Mouse (Mus musculus): ENCODE data around the gene Idua. TPM values are rescaled to one million over a fixed set of nuclear protein-coding genes. Genes with fewer than 3 reads are reported as not detected.

Gene Idua
- polyA plus RNA-seq, 1 experiment: 35.4 TPM

DNA sequence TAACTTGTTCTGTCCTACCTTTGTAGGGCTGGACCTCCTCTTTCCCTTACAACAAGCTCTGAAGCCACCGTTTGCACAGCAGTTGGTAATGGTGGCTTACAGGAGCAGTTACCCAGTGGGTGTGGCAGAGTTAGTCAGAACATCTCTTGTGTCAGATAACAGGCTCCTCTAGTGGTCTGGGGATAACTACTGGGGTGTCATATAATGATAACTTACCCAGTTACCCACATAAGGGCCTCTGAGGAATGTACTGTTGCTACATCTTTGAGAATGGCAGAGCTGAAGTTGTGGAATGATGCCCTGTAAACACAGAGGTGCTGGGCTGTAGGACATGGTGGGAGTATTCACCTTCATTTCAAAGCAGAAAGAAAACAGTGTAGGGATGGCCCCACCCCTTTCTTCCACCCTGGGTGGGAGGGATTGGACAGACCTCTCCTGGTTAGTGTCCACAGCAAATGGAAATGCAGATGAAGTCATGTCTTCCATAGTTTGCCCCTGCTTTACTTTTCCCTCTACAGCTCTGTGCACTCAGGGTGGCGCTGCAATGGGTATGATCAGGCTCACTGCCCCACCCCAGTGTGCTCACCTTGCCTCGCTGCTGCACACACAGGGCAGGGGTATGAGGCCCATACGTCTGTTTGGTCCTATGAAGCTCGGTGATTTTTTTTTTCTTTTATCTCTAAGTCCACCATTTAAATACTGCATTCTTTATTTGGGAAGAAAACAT is 16.8 kb downstream of the Idua start:
- no peaks in the 10 kb centered on the region for H3K27me3 ChIP-seq (ENCODE audit: control insufficient read depth, insufficient read depth, low read length)
- no peaks in the 10 kb centered on the region for H3K36me3 ChIP-seq (ENCODE audit: control insufficient read depth, insufficient read depth, low read length)
- WGBS: 88% methylated on average over 5 of the region's 5 CpGs
- H3K27ac ChIP-seq (ENCODE audit: control insufficient read depth, insufficient read depth, low read length): no peak overlapping the region
- no peak for DNase-seq
- no peak for TF ChIP-seq CTCF (IDR thresholded peaks at IDR 0.05; ENCODE audit: borderline replicate concordance, control insufficient read depth, extremely low read depth, insufficient read depth, low read length, poor library complexity)
- no peak for TF ChIP-seq POLR2A (IDR thresholded peaks at IDR 0.05; ENCODE audit: control insufficient read depth, extremely low read depth, insufficient read depth, low read length, poor library complexity)
- no peaks in the 10 kb centered on the region for H3K4me1 ChIP-seq (replicated peaks; ENCODE audit: control insufficient read depth, insufficient read depth, low read length)
- no peak overlapping the region for H3K4me3 ChIP-seq (ENCODE audit: control insufficient read depth, insufficient read depth, low read length)

- Histone ChIP-seq H3K4me1 (replicated peaks; ENCODE audit: control insufficient read depth, insufficient read depth, low read length) (no peaks in the 10 kb centered on the region), H3K27me3 (ENCODE audit: control insufficient read depth, insufficient read depth, low read length) (no peaks in the 10 kb centered on the region), H3K27ac (ENCODE audit: control insufficient read depth, insufficient read depth, low read length) (no peak overlapping the region), H3K4me3 (ENCODE audit: control insufficient read depth, insufficient read depth, low read length) (no peak overlapping the region), H3K36me3 (ENCODE audit: control insufficient read depth, insufficient read depth, low read length) (no peaks in the 10 kb centered on the region)
- 79% methylated on average over 25 of the region's 25 CpGs for WGBS
- DNase-seq: no peak
- no peak for TF ChIP-seq CTCF (IDR thresholded peaks at IDR 0.05; ENCODE audit: borderline replicate concordance, control insufficient read depth, extremely low read depth, insufficient read depth, low read length, poor library complexity)
- no peak for TF ChIP-seq POLR2A (IDR thresholded peaks at IDR 0.05; ENCODE audit: control insufficient read depth, extremely low read depth, insufficient read depth, low read length, poor library complexity)
Measured at GRCm38 (mm10) chr5:108677605-108678295, 17.6 kb downstream of the Idua start.

GRCm38 (mm10) chr5:108678296-108678854 is 18.2 kb downstream of the Idua start:
- Histone ChIP-seq H3K27me3 (ENCODE audit: control insufficient read depth, insufficient read depth, low read length) (no peaks in the 10 kb centered on the region), H3K4me1 (replicated peaks; ENCODE audit: control insufficient read depth, insufficient read depth, low read length) (no peaks in the 10 kb centered on the region), H3K27ac (ENCODE audit: control insufficient read depth, insufficient read depth, low read length) (no peak overlapping the region), H3K4me3 (ENCODE audit: control insufficient read depth, insufficient read depth, low read length) (no peak overlapping the region), H3K36me3 (ENCODE audit: control insufficient read depth, insufficient read depth, low read length) (no peaks in the 10 kb centered on the region)
- TF ChIP-seq POLR2A (IDR thresholded peaks at IDR 0.05; ENCODE audit: control insufficient read depth, extremely low read depth, insufficient read depth, low read length, poor library complexity): no peak
- TF ChIP-seq CTCF (IDR thresholded peaks at IDR 0.05; ENCODE audit: borderline replicate concordance, control insufficient read depth, extremely low read depth, insufficient read depth, low read length, poor library complexity): no peak
- WGBS: 98% methylated on average over 6 of the region's 6 CpGs
- no peak for DNase-seq

DNA sequence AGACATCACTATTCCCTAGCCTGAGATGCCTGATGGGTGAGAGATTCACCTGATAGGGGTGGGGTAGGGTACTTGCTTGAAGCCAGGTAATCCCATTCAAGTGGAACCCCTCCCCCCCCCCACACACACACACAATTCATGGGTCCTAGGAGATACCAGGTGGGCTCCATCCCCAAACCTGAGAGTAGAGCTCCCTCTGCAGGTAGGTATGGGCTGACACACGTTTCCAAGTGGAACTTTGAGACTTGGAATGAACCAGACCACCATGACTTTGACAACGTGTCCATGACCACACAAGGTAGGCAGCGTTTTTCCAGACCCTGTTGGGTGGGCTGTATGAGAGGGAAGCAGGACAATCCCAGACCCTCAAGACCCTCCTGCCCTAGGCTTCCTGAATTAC is 19.8 kb downstream of the Idua start:
- no peaks in the 10 kb centered on the region for H3K36me3 ChIP-seq (ENCODE audit: control insufficient read depth, insufficient read depth, low read length)
- WGBS: 81% methylated on average over 3 of the region's 3 CpGs
- no peak for DNase-seq
- no peaks in the 10 kb centered on the region for H3K27me3 ChIP-seq (ENCODE audit: control insufficient read depth, insufficient read depth, low read length)
- H3K4me3 ChIP-seq (ENCODE audit: control insufficient read depth, insufficient read depth, low read length): no peak overlapping the region
- no peaks in the 10 kb centered on the region for H3K4me1 ChIP-seq (replicated peaks; ENCODE audit: control insufficient read depth, insufficient read depth, low read length)
- H3K27ac ChIP-seq (ENCODE audit: control insufficient read depth, insufficient read depth, low read length): no peak overlapping the region
- no peak for TF ChIP-seq POLR2A (IDR thresholded peaks at IDR 0.05; ENCODE audit: control insufficient read depth, extremely low read depth, insufficient read depth, low read length, poor library complexity)
- no peak for TF ChIP-seq CTCF (IDR thresholded peaks at IDR 0.05; ENCODE audit: borderline replicate concordance, control insufficient read depth, extremely low read depth, insufficient read depth, low read length, poor library complexity)

DNA sequence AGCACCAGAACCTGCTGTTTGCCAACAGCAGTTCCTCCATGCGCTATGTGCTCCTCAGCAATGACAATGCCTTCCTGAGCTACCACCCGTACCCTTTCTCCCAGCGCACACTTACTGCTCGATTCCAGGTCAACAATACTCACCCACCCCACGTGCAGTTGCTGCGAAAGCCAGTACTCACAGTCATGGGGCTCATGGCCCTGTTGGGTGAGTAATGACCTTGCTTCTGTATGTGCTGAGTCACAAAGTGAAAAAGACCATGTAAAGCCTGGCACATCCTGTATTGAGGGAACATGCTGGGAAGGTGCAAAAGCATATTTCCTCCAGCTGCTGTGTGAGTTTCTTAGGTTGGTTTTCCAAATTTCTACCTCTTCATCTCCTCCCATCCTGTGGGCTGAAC is 20.7 kb downstream of the Idua start:
- H3K36me3 ChIP-seq (ENCODE audit: control insufficient read depth, insufficient read depth, low read length): no peaks in the 10 kb centered on the region
- no peak for TF ChIP-seq POLR2A (IDR thresholded peaks at IDR 0.05; ENCODE audit: control insufficient read depth, extremely low read depth, insufficient read depth, low read length, poor library complexity)
- TF ChIP-seq CTCF (IDR thresholded peaks at IDR 0.05; ENCODE audit: borderline replicate concordance, control insufficient read depth, extremely low read depth, insufficient read depth, low read length, poor library complexity): no peak
- 98% methylated on average over 6 of the region's 6 CpGs for WGBS
- H3K27ac ChIP-seq (ENCODE audit: control insufficient read depth, insufficient read depth, low read length): no peak overlapping the region
- H3K4me3 ChIP-seq (ENCODE audit: control insufficient read depth, insufficient read depth, low read length): no peak overlapping the region
- no peaks in the 10 kb centered on the region for H3K4me1 ChIP-seq (replicated peaks; ENCODE audit: control insufficient read depth, insufficient read depth, low read length)
- H3K27me3 ChIP-seq (ENCODE audit: control insufficient read depth, insufficient read depth, low read length): no peaks in the 10 kb centered on the region
- no peak for DNase-seq

DNA sequence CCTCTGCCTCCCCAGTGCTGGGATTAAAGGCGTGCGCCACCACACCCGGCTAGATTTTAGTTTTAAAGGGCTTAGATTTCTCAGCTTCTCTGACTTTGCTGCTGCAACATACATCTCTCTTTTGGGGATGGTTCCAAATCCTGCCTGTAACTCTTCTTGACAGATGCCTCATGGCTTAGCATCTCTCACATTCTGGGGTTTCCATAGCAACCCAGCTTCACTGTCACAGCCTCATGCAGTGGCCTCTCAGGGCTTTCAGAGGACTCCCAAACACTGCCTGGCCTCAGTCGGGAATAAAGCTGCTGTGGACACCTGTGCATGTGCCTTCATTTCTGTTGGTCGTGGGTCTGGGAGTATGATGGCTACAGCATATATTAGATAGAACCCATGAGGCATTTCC is 29.0 kb downstream of the Idua start:
- H3K27me3 ChIP-seq (ENCODE audit: control insufficient read depth, insufficient read depth, low read length): no peaks in the 10 kb centered on the region
- TF ChIP-seq POLR2A (IDR thresholded peaks at IDR 0.05; ENCODE audit: control insufficient read depth, extremely low read depth, insufficient read depth, low read length, poor library complexity) (no peak), CTCF (IDR thresholded peaks at IDR 0.05; ENCODE audit: borderline replicate concordance, control insufficient read depth, extremely low read depth, insufficient read depth, low read length, poor library complexity) (no peak)
- H3K4me1 ChIP-seq (replicated peaks; ENCODE audit: control insufficient read depth, insufficient read depth, low read length): peaks cover 6% of the 10 kb centered on the region
- no peaks in the 10 kb centered on the region for H3K36me3 ChIP-seq (ENCODE audit: control insufficient read depth, insufficient read depth, low read length)
- WGBS: 87% methylated on average over 5 of the region's 5 CpGs
- no peak for DNase-seq
- no peak overlapping the region for H3K27ac ChIP-seq (ENCODE audit: control insufficient read depth, insufficient read depth, low read length)
- H3K4me3 ChIP-seq (ENCODE audit: control insufficient read depth, insufficient read depth, low read length): no peak overlapping the region

Data from thymus, adult 2 months (tissue).